Mouse (Mus musculus): Measurements from ENCODE around the gene Rcn3. TPM values are rescaled to one million over a fixed set of nuclear protein-coding genes. Genes with fewer than 3 reads are reported as not detected.

The Rcn3 gene
- polyA plus RNA-seq, 2 experiments = 19.2 to 20.6 TPM

GRCm38 (mm10) chr7:45060632-45061122 is 31.3 kb downstream of the Rcn3 start:
- Histone ChIP-seq H3K9ac (replicated peaks) (no peak overlapping the region; the same call in 1 of the 2 replicates), H3K27me3 (ENCODE audit: control insufficient read depth, insufficient read depth, low read length) (no peaks in the 10 kb centered on the region), H3K4me1 (replicated peaks; ENCODE audit: control insufficient read depth in 2 of 2, insufficient read depth in 2 of 2, low read length in 1 of 2) (peaks cover 14 to 17% of the 10 kb centered on the region in 2 experiments), H3K36me3 (replicated peaks; ENCODE audit: control insufficient read depth, insufficient read depth, low read depth) (no peaks in the 10 kb centered on the region), H3K27ac (no peak overlapping the region), H3K9me3 (ENCODE audit: control insufficient read depth, low read length) (no peaks in the 10 kb centered on the region), H3K4me3 (ENCODE audit: insufficient read depth in 1 of 2, low read depth in 2 of 2, low read length in 2 of 2) (no peak overlapping the region), H3K4me2 (ENCODE audit: low read depth) (no peak overlapping the region)
- ATAC-seq (ENCODE audit: insufficient read depth) = no peak
- no peak for DNase-seq (ENCODE audit: low read depth in 3 of 3, low spot score in 3 of 3)
- 50% methylated on average over 6 of the region's 6 CpGs for WGBS (ENCODE audit: insufficient replicate concordance)
- TF ChIP-seq EP300 (IDR thresholded peaks at IDR 0.05; ENCODE audit: low read depth) (no peak), CTCF (IDR thresholded peaks at IDR 0.05; ENCODE audit: low read depth) (no peak)

- DNase-seq (ENCODE audit: low read depth in 3 of 3, low spot score in 3 of 3) = no peak
- H3K9me3 ChIP-seq (ENCODE audit: control insufficient read depth, low read length) = no peaks in the 10 kb centered on the region
- no peak overlapping the region for H3K4me3 ChIP-seq (ENCODE audit: insufficient read depth in 1 of 2, low read depth in 2 of 2, low read length in 2 of 2)
- H3K27ac ChIP-seq = no peak overlapping the region
- H3K9ac ChIP-seq (replicated peaks) = no peak overlapping the region
- peaks cover 16 to 19% of the 10 kb centered on the region in 2 experiments for H3K4me1 ChIP-seq (replicated peaks; ENCODE audit: control insufficient read depth in 2 of 2, insufficient read depth in 2 of 2, low read length in 1 of 2)
- no peaks in the 10 kb centered on the region for H3K27me3 ChIP-seq (ENCODE audit: control insufficient read depth, insufficient read depth, low read length)
- no peaks in the 10 kb centered on the region for H3K36me3 ChIP-seq (replicated peaks; ENCODE audit: control insufficient read depth, insufficient read depth, low read depth)
- WGBS (ENCODE audit: insufficient replicate concordance) = 61% methylated on average over 10 of the region's 10 CpGs
- no peak for ATAC-seq (ENCODE audit: insufficient read depth)
- H3K4me2 ChIP-seq (ENCODE audit: low read depth) = no peak overlapping the region
- TF ChIP-seq CTCF (IDR thresholded peaks at IDR 0.05; ENCODE audit: low read depth) (no peak), EP300 (IDR thresholded peaks at IDR 0.05; ENCODE audit: low read depth) (no peak)
These were observed 33.1 kb downstream of the Rcn3 start for GRCm38 (mm10) chr7:45058607-45059571.

GRCm38 (mm10) chr7:45056972-45057348 is 35.1 kb downstream of the Rcn3 start:
- no peak overlapping the region for H3K9ac ChIP-seq (replicated peaks)
- TF ChIP-seq EP300 (IDR thresholded peaks at IDR 0.05; ENCODE audit: low read depth) (no peak), CTCF (IDR thresholded peaks at IDR 0.05; ENCODE audit: low read depth) (no peak)

GRCm38 (mm10) chr7:45056329-45056971 is 35.6 kb downstream of the Rcn3 start:
- WGBS (ENCODE audit: insufficient replicate concordance) = 62% methylated on average over 14 of the region's 14 CpGs

More at GRCm38 (mm10) chr7:45056972-45057348, 35.1 kb downstream of the Rcn3 start:
- Histone ChIP-seq H3K27me3 (ENCODE audit: control insufficient read depth, insufficient read depth, low read length) (no peaks in the 10 kb centered on the region), H3K36me3 (replicated peaks; ENCODE audit: control insufficient read depth, insufficient read depth, low read depth) (no peaks in the 10 kb centered on the region), H3K4me3 (ENCODE audit: insufficient read depth in 1 of 2, low read depth in 2 of 2, low read length in 2 of 2) (no peak overlapping the region), H3K9me3 (ENCODE audit: control insufficient read depth, low read length) (no peaks in the 10 kb centered on the region), H3K27ac (no peak overlapping the region), H3K4me1 (replicated peaks; ENCODE audit: control insufficient read depth in 2 of 2, insufficient read depth in 2 of 2, low read length in 1 of 2) (peaks cover 12 to 15% of the 10 kb centered on the region in 2 experiments), H3K4me2 (ENCODE audit: low read depth) (no peak overlapping the region)
- DNase-seq (ENCODE audit: low read depth in 3 of 3, low spot score in 3 of 3) (no peak), ATAC-seq (ENCODE audit: insufficient read depth) (no peak)

More at GRCm38 (mm10) chr7:45056329-45056971, 35.6 kb downstream of the Rcn3 start:
- no peak overlapping the region for H3K4me2 ChIP-seq (ENCODE audit: low read depth)
- peaks cover 11 to 18% of the 10 kb centered on the region in 2 experiments for H3K4me1 ChIP-seq (replicated peaks; ENCODE audit: control insufficient read depth in 2 of 2, insufficient read depth in 2 of 2, low read length in 1 of 2)
- no peak overlapping the region for H3K9ac ChIP-seq (replicated peaks)
- ATAC-seq (ENCODE audit: insufficient read depth) = no peak
- H3K27ac ChIP-seq = no peak overlapping the region
- H3K9me3 ChIP-seq (ENCODE audit: control insufficient read depth, low read length) = no peaks in the 10 kb centered on the region
- no peaks in the 10 kb centered on the region for H3K27me3 ChIP-seq (ENCODE audit: control insufficient read depth, insufficient read depth, low read length)
- no peak for DNase-seq (ENCODE audit: low read depth in 3 of 3, low spot score in 3 of 3)
- no peak overlapping the region for H3K4me3 ChIP-seq (ENCODE audit: insufficient read depth in 1 of 2, low read depth in 2 of 2, low read length in 2 of 2)
- TF ChIP-seq CTCF (IDR thresholded peaks at IDR 0.05; ENCODE audit: low read depth) = no peak
- TF ChIP-seq EP300 (IDR thresholded peaks at IDR 0.05; ENCODE audit: low read depth) = no peak
- H3K36me3 ChIP-seq (replicated peaks; ENCODE audit: control insufficient read depth, insufficient read depth, low read depth) = no peaks in the 10 kb centered on the region
